Mouse (Mus musculus) kidney, postnatal 0 days (tissue): Measurements from ENCODE around the gene Kynu. TPM values are rescaled to one million over a fixed set of nuclear protein-coding genes. Genes with fewer than 3 reads are reported as not detected.

ENCODE experiments used
- ATAC-seq: fragments of 200-750 bp; cut with Nextera tagmentation; replicated peaks from 2 replicates; pipeline ENCODE4 v1.8.0; 2017; ENCODE audit warnings: low read depth, moderate number of reproducible peaks, moderate TSS enrichment, moderate library complexity; ENCODE audit not compliant: low FRiP score
- DNase-seq: peaks from one replicate; pipeline ENCODE4 v3.0.0-alpha.2; 2016; ENCODE audit warnings: low spot score
- H3K27ac ChIP-seq: fragments of 300-500 bp; sonication (generic); 2 replicates; pipeline ENCODE4 v1.5.1; 2014; ENCODE audit warnings: mild to moderate bottlenecking
- H3K27me3 ChIP-seq: fragments of 300-500 bp; sonication (generic); 2 replicates; pipeline ENCODE4 v1.6.1; 2014; ENCODE audit warnings: low read length, mixed read lengths; ENCODE audit not compliant: insufficient read depth
- H3K36me3 ChIP-seq: fragments of 300-500 bp; sonication (generic); 2 replicates; pipeline ENCODE4 v1.6.1; 2014; ENCODE audit warnings: low read length, mixed read lengths; ENCODE audit not compliant: insufficient read depth
- H3K4me1 ChIP-seq: fragments of 300-500 bp; sonication (generic); replicated peaks from 2 replicates; pipeline ENCODE4 v1.6.1; 2014; ENCODE audit warnings: antibody characterized with exemption, low read length, mixed read lengths; ENCODE audit not compliant: insufficient read depth
- H3K4me2 ChIP-seq: fragments of 300-500 bp; sonication (generic); 2 replicates; pipeline ENCODE4 v1.6.1; 2014; ENCODE audit warnings: mild to moderate bottlenecking, low read length, moderate library complexity, mixed read lengths
- H3K4me3 ChIP-seq: fragments of 300-500 bp; sonication (generic); replicated peaks from 2 replicates; pipeline ENCODE4 v1.5.1; 2014; ENCODE audit warnings: low read depth, low read length
- H3K9ac ChIP-seq: fragments of 300-500 bp; sonication (generic); 2 replicates; pipeline ENCODE4 v1.6.1; 2014; ENCODE audit warnings: low read depth, low read length
- H3K9me3 ChIP-seq: fragments of 300-500 bp; sonication (generic); replicated peaks from 2 replicates; pipeline ENCODE4 v1.6.1; 2016; ENCODE audit warnings: low read length, inconsistent platforms, mixed read lengths
- CTCF ChIP-seq: IDR thresholded peaks from 2 replicates; pipeline ENCODE4 v1.5.1; 2016; ENCODE audit warnings: antibody characterized with exemption, low read depth, mild to moderate bottlenecking, moderate library complexity
- WGBS: fragments of 180-500 bp; shearing (Covaris S2); extraction: QIAGEN DNeasy Blood & Tissue Kit; methylation state at CpG from one replicate; pipeline ENCODE4 v1.1.7; 2014; 5-methylcytosine and 5-hydroxymethylcytosine counted together
- polyA plus RNA-seq: library from polyadenylated mRNA; unstranded; fragments of >200 nt; fragmentation: Nextera tagmentation; extraction: Ambion mirVana; gene quantifications from 2 replicates; pipeline ENCODE4 v1.2.1, GENCODE M21; 2015

Gene Kynu
- polyA plus RNA-seq, 1 experiment from 2014 or later = 4.6 TPM

DNA sequence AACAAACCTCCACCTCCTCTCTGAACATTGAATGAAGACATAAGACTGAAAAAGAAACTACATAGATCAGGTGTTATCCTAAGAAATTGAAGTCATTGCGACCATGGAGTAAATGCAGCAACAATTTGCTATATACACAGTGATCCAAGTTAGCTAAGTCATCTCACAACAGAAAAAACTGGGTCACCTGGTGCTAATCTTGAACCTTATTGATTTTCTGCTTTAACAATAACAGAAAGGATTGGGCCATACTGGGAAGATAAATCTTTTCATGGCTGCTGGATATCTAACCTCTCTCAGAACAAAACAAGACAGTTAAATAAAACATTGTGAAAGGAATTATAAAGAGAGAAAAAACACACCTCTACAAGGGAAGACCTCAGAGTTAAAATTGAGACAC, 8.7 kb upstream of the Kynu start:
- ATAC-seq = no peak
- Histone ChIP-seq H3K4me1 (no peaks in the 10 kb centered on the region), H3K4me3 (no peak overlapping the region), H3K4me2 (no peak overlapping the region), H3K36me3 (no peaks in the 10 kb centered on the region), H3K9me3 (no peaks in the 10 kb centered on the region; the same call in 1 of the 2 replicates), H3K27me3 (no peaks in the 10 kb centered on the region), H3K9ac (no peak overlapping the region), H3K27ac (no peak overlapping the region)
- 69% methylated on average over 1 of the region's 1 CpGs for WGBS
- no peak for DNase-seq
- TF ChIP-seq CTCF = no peak

DNA sequence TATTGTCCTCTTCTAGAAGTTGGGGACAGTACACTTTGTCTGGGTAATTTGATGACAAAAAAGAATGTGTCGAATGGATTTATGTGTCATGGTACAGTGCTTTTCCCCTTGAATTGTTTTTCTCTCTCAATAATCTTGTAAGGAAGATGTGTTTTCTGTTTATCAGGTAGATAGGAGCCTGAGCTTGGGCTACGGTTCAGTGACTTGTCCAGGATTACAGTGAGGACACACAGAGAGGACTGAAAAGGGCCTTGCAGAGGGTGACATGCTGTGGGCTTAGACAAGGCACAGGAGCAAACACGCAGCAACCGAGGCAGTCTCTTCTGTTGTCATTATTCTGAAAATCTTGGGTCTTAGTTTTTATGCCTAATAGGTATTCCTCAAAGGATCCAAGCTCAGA, 913 bp upstream of the Kynu start:
- no peak overlapping the region for H3K4me3 ChIP-seq
- DNase-seq (no peak), ATAC-seq (no peak)
- H3K4me2 ChIP-seq = no peak overlapping the region
- 63% methylated on average over 4 of the region's 4 CpGs for WGBS
- H3K4me1 ChIP-seq = no peaks in the 10 kb centered on the region
- no peaks in the 10 kb centered on the region for H3K27me3 ChIP-seq
- H3K9ac ChIP-seq = no peak overlapping the region
- TF ChIP-seq CTCF = no peak
- no peaks in the 10 kb centered on the region for H3K9me3 ChIP-seq
- H3K27ac ChIP-seq = no peak overlapping the region
- H3K36me3 ChIP-seq = no peaks in the 10 kb centered on the region

DNA sequence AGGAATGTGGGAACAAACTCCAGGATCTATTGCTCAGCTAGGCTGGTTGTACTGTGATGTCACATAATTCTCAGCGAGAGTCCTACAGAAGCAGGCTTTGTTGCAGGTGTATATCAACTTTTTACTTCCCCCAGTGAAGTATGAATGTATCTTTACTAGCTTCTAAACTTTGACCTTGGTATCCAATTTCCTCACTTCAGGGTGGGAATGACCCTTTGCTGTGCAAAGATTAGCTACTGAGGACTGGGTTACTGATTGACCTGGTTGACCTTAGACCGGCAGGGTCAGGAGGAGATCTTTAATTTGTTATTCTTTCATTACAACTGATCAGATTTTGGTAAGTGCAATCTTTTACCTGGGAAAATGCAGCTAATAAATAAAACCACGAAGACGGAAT, 758 bp downstream of the Kynu start:
- no peak for TF ChIP-seq CTCF
- DNase-seq (peak; percentile 3), ATAC-seq (0 out of 2 replicates have a peak, but pooled peaks have one; percentile 66)
- Histone ChIP-seq H3K4me2 (no peak overlapping the region; the same call in 1 of the 2 replicates), H3K9me3 (no peaks in the 10 kb centered on the region), H3K4me1 (no peaks in the 10 kb centered on the region), H3K27me3 (no peaks in the 10 kb centered on the region), H3K36me3 (no peaks in the 10 kb centered on the region), H3K4me3 (no peak overlapping the region), H3K9ac (no peak overlapping the region), H3K27ac (no peak overlapping the region)
- 43% methylated on average over 4 of the region's 4 CpGs for WGBS

DNA sequence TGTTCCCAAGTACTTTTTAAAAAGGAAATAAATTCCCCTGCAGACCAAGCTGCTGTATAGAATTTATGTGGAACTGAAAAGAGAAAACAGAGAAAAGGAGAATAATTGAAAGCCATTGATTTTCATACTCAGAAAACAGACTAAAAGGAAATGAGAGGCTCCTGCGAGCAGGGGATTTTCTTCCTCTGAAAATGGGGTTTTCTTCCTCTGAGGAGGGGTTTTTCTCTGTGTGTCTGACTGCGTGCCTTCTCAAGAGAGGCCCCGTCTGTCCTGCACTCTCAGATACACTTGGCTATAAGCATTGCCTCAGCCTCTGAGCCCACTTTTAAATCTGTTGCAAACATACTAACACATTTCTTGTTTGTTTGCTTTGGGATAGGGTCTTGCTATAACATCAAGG, 1.9 kb downstream of the Kynu start:
- WGBS = 86% methylated on average over 3 of the region's 3 CpGs
- ATAC-seq (no peak), DNase-seq (no peak)
- Histone ChIP-seq H3K27ac (no peak overlapping the region), H3K4me1 (no peaks in the 10 kb centered on the region), H3K9me3 (no peaks in the 10 kb centered on the region), H3K4me3 (no peak overlapping the region), H3K4me2 (no peak overlapping the region), H3K27me3 (no peaks in the 10 kb centered on the region), H3K36me3 (no peaks in the 10 kb centered on the region), H3K9ac (no peak overlapping the region)
- no peak for TF ChIP-seq CTCF

DNA sequence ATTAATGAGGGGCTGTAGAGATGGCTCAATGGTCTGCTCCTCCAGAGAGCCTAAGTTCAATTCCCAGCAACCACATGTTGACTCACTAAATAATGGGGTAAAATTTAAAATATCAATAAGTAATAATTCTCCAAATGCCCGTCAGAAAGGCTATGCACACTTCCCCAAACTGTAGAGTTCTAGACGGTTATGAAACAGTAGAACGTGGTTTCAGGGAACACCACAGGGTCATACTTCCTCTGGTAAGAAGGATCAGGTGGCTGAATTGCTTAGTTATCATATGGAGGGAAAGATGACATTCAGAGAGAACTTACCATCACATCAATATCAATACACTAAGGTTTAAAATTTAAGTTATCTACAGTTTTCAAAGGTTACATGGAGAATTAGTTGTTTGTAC, 6.1 kb downstream of the Kynu start:
- Histone ChIP-seq H3K4me2 (no peak overlapping the region), H3K27ac (no peak overlapping the region), H3K4me3 (no peak overlapping the region), H3K4me1 (no peaks in the 10 kb centered on the region), H3K9ac (no peak overlapping the region), H3K36me3 (no peaks in the 10 kb centered on the region), H3K9me3 (no peaks in the 10 kb centered on the region), H3K27me3 (no peaks in the 10 kb centered on the region)
- 88% methylated on average over 3 of the region's 3 CpGs for WGBS
- ATAC-seq = no peak
- no peak for DNase-seq
- no peak for TF ChIP-seq CTCF

DNA sequence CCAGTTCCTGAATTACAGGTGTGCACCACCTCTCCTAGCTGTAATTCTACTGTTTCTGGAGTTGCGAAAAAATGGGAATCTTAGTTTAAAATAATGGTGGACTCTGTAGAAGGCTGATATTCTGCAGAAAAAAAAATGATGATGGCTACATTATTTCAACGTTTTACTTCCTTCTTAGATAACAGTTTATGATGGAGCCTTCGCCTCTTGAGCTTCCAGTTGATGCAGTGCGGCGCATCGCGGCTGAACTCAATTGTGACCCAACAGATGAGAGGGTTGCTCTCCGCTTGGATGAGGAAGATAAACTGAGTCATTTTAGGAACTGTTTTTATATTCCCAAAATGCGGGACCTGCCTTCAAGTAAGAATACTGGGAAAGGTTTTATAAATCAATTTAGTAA, 7.7 kb downstream of the Kynu start:
- no peak for DNase-seq
- TF ChIP-seq CTCF = no peak
- Histone ChIP-seq H3K27ac (no peak overlapping the region), H3K9ac (no peak overlapping the region), H3K36me3 (no peaks in the 10 kb centered on the region), H3K4me3 (no peak overlapping the region), H3K4me2 (no peak overlapping the region), H3K27me3 (no peaks in the 10 kb centered on the region), H3K9me3 (no peaks in the 10 kb centered on the region), H3K4me1 (no peaks in the 10 kb centered on the region)
- ATAC-seq = no peak
- 94% methylated on average over 9 of the region's 9 CpGs for WGBS

DNA sequence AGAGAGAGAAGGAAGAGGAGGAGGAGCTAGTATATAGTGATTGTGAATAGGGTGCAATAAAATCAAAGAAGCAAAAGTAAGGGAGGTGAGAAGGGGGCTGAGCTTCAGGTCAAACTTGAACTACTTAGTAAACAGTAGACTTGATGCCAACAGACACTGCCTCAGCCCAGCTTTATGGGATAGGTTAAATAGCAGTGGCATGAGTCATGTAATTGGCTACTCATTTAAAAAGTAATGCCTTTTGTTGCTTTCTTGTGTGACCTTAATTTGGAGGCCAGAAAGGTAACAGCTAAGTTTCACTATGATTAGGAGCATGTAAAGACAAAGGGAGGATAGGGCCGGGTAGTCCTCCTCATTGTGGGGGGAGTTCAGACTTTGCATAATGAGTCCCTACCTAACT, 13.3 kb downstream of the Kynu start:
- Histone ChIP-seq H3K27me3 (no peaks in the 10 kb centered on the region), H3K9ac (no peak overlapping the region), H3K4me1 (no peaks in the 10 kb centered on the region), H3K36me3 (no peaks in the 10 kb centered on the region), H3K27ac (no peak overlapping the region), H3K4me2 (no peak overlapping the region), H3K9me3 (no peaks in the 10 kb centered on the region), H3K4me3 (no peak overlapping the region)
- DNase-seq = no peak
- TF ChIP-seq CTCF = no peak
- no peak for ATAC-seq
- WGBS = 59% methylated on average over 1 of the region's 1 CpGs
